Mouse (Mus musculus): ENCODE measurements around the gene Clasp1. TPM values are rescaled to one million over a fixed set of nuclear protein-coding genes. Genes with fewer than 3 reads are reported as not detected.
A peak's percentile ranks its signal among the peaks of the same experiment; 100 is the strongest.
"Not testable (repeated sequence)": the region's sequence is repeated elsewhere in the genome, so short reads cannot be mapped to it uniquely, and the experiment has no call there.

The Clasp1 gene
- total RNA-seq, 2 experiments from 2014 or later = 42.9 to 45.4 TPM

- no peak for DNase-seq
Observed at GRCm38 (mm10) chr1:118581179-118581578, 192.3 kb downstream of the Clasp1 start.

- DNase-seq = no peak
Observed at GRCm38 (mm10) chr1:118589721-118590120, 200.9 kb downstream of the Clasp1 start.

DNA sequence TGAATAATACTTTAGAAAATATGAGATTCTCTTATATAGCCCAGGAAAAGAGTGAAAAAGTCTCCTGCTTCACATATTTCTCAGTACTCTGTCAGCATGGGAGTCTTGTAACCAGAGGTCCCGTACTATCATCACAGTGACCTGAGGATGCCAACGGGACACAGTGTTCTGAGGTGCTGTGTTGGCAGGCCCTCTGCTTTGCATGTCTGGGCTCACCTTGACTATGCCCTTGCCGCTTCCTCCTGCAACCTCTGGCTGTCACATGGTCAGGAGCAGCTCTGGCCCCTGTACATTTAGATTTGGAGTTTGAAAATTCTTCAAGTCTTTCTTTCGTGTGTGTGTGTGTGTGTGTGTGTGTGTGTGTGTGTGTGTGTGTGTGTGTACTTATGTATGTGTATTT lies 204.1 kb downstream of the Clasp1 start:
- DNase-seq = no peak

DNA sequence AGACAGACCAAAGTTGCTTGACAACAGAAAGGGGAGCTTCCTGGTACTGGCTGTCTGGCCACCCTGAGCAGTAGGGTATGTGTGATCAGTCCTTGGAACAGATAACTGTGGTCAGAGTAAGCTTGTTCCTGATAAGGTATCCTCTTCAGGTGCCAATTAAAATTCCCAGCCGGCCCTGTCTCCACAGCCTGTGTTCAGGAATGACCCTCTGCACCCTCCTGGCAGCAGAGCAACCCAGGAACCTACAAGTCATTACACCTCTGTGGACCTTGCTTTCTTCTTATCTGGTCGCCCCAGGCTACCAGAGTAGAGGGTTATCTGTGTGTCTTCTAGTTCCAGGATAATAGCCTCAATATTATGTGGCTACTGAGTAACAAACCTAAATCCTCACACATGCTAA lies 206.5 kb downstream of the Clasp1 start:
- no peak for DNase-seq

- DNase-seq = no peak
Observed at GRCm38 (mm10) chr1:118597475-118598213, 208.8 kb downstream of the Clasp1 start.

DNA sequence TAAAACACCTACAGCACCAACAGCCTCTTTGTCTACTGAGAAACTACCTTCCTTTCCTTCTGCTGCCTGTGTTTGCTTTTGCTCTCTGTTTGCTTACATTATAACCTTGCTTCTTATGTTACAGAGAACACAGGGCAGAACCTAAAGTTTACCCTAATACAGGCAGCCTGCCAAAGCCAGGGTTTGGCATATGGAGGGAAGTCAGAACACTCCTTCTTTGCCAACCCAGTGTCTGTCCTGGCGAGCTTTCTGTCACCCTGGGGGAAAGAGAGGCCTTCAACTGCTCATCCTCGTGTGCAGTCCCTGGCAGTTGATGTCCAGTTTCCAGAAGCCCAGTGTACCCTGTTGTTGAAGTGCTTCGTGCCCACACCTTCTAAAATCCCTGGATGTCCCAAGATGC lies 209.5 kb downstream of the Clasp1 start:
- no peak for DNase-seq

GRCm38 (mm10) chr1:118613631-118614183 lies 224.8 kb downstream of the Clasp1 start:
- DNase-seq = no peak

GRCm38 (mm10) chr1:118621055-118621454 lies 232.2 kb downstream of the Clasp1 start:
- DNase-seq = not testable (repeated sequence)

- DNase-seq = no peak
Observed at GRCm38 (mm10) chr1:118622857-118623256, 234.0 kb downstream of the Clasp1 start.

DNA sequence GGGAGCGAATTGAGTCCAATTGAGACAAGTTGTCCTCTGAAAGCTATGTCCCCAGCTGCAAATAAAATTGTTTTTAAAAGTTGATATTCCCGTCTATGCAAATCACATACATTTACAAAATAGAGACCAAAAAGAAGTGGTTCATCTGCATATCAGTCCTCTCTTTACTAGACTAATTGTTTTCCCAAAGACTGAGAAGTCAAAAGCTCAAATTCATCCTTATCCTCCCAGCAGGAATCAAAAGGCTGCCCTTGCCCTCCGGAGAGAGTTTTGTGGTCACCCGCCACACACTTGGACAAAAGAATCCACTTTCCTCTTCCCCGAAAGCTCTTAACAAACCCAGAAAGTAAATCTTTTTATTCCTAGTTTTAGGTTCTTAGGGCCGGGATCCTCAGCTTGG lies 236.6 kb downstream of the Clasp1 start:
- DNase-seq = no peak

DNA sequence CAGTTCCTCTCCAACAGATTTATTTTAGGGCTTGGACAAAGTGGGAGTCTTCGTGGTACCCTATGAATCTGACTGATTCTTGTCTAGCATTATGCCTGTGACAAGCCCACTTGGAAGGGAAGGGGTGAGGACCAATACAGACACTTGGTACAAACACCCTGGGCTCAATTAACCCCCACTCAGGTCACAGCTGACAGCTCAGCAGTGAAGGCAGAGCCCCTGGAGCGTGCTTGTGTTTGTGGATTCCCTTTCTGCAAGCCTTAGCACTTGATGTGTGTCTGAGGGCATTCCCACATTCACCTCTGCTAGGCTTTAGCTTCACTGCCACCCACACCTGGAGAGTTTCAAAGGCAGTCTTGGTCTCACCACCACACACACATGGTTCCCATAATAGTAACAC lies 237.1 kb downstream of the Clasp1 start:
- DNase-seq = no peak

DNA sequence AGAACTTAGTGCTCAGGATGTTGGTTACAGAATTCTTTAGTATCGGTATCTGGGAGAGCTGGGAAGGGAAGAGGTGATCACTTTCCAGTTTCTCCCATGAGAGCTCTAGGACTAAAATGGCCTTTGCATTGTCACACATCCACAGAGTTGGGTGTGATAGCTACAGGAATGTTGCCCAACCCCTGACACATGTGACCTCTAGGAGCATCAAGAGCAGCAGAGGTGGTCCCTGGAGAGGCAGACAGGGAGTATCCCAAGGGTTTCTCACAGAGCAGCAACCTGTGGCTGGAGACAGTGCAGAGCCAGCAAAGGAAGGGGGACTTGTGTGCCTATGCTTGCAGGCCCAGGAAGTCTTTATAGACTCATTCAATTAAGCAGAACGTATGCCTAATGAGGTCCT lies 237.6 kb downstream of the Clasp1 start:
- no peak for DNase-seq

- DNase-seq = peak; percentile 77
Observed at GRCm38 (mm10) chr1:118627781-118628464, 239.1 kb downstream of the Clasp1 start, which contains the start of gene Tfcp2l1. TSS of gene Tfcp2l1 (plus strand) at chr1:118627945.

DNA sequence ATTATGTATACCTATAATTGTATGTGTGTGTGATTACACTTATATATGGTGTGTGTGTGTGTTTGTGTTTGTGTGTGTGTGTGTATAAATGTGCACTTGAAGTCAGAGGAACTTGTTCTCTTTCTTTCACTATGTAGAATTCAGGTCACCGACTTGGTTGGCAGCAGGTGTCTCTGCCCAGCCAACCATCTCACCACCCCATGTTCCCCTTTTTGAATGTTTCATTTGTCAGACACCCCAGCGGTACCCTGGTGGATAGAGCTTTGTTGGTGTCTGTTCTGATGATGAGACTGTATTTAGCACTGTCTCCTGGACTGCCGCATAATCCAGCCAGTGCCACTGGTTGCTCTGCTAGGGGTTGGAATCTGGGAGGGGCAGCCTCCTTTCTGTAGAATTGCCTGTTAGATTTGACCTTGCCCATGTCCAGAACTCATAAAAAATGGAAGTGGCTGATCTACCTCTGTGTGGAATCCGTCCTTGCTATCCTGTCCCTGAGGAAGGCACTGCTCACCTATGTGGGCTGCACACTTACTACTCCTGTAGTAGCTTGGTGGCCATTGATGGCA lies 244.6 kb downstream of the Clasp1 start:
- DNase-seq = no peak

GRCm38 (mm10) chr1:118642296-118642999 lies 253.6 kb downstream of the Clasp1 start:
- no peak for DNase-seq

- DNase-seq = peak; percentile 61
Observed at GRCm38 (mm10) chr1:118643138-118643979, 254.5 kb downstream of the Clasp1 start.

GRCm38 (mm10) chr1:118645701-118646100 lies 256.8 kb downstream of the Clasp1 start:
- no peak for DNase-seq

GRCm38 (mm10) chr1:118648015-118648414 lies 259.2 kb downstream of the Clasp1 start:
- no peak for DNase-seq

- peak; percentile 30 for DNase-seq
Observed at GRCm38 (mm10) chr1:118649933-118650770, 261.3 kb downstream of the Clasp1 start.

DNA sequence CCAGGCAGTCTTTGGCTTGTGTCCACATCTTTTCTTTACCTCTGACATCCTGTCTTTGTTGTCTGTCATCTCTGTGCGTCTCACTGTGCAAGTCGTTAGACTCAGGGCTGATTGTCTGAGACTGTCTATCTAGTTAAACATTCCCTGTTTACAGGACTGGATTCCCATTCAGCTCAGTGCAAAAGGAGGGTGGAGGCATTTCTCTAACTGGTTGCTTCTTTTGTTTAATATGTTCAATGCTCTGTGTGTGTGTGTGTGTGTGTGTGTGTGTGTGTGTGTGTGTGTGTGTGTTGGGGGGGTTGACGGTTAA lies 261.9 kb downstream of the Clasp1 start:
- DNase-seq = no peak

DNA sequence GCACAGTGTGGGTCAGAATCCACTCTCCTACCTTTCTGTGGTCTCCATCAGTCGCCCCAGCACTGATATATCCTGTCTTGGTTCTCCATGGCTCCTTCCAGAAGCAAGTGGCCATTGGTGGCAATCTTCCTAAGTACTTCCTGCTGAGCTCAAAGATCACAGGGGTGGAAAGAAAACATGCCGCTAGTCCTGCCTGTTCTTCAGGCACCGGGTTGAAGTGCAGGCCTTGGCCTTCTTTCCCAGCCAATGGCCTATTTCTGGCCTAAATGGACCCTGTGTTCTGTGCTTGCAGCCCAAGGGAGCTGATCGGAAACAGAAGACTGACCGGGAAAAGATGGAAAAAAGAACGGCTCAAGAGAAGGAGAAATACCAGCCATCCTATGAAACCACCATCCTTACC lies 269.9 kb downstream of the Clasp1 start:
- DNase-seq = no peak
